Mouse (Mus musculus): ENCODE measurements around the gene Slc27a3. TPM values are rescaled to one million over a fixed set of nuclear protein-coding genes. Genes with fewer than 3 reads are reported as not detected.
A peak's percentile ranks its signal among the peaks of the same experiment; 100 is the strongest.

Slc27a3 gene
- polyA plus RNA-seq, 1 experiment from 2014 or later, result 44.3 TPM

DNA sequence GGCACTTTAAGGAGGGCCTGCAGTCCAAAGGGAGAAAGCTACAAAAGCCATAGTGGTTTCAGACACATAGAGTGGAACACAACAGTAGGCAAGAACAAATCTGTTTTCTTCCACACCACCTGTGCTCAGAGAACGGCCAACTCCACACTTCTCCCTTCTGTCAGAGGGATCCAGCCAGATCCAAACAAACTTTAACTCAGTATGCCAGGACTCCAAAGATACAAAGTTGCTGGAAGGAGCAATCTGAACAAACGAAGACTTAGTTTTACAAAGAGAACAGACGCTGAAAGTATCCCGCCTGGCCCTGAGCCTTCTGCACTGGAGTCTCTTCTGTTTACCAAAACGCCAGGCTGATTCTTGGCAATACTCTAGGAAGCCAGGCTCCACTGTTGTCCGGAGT lies 31.0 kb upstream of the Slc27a3 start:
- WGBS, result 92% methylated on average over 6 of the region's 6 CpGs
- H3K4me3 ChIP-seq, result no peak overlapping the region
- no peak for ATAC-seq (ENCODE audit: insufficient number of reproducible peaks, insufficient read depth, low FRiP score, low TSS enrichment, low read depth)
- peaks cover 79% of the 10 kb centered on the region for H3K36me3 ChIP-seq
- no peaks in the 10 kb centered on the region for H3K27me3 ChIP-seq
- no peaks in the 10 kb centered on the region for H3K9me3 ChIP-seq
- H3K9ac ChIP-seq, result no peak overlapping the region
- no peak overlapping the region for H3K4me2 ChIP-seq
- no peak overlapping the region for H3K27ac ChIP-seq
- H3K4me1 ChIP-seq, result no peaks in the 10 kb centered on the region

DNA sequence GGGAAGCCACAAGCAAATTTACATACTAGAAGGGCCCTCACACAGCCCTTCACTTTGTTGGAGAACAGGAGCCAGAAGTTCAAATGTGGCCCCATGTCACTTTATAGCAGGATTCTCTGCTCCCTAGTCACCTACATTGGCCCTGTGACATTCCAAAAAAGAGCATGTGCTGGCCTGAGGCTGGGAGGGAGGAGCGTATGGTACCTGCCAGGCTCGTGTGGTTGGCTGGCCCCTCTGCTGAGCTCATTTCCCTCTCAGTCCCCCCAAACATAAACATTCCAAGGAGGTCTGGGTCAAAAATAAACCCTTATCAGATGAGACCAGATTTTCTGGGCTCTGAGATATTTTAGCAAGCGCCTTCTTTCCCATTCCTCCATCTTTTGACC lies 23.3 kb upstream of the Slc27a3 start:
- no peak for ATAC-seq (ENCODE audit: insufficient number of reproducible peaks, insufficient read depth, low FRiP score, low TSS enrichment, low read depth)
- WGBS, result 55% methylated on average over 3 of the region's 3 CpGs
- peaks cover 86% of the 10 kb centered on the region for H3K36me3 ChIP-seq

DNA sequence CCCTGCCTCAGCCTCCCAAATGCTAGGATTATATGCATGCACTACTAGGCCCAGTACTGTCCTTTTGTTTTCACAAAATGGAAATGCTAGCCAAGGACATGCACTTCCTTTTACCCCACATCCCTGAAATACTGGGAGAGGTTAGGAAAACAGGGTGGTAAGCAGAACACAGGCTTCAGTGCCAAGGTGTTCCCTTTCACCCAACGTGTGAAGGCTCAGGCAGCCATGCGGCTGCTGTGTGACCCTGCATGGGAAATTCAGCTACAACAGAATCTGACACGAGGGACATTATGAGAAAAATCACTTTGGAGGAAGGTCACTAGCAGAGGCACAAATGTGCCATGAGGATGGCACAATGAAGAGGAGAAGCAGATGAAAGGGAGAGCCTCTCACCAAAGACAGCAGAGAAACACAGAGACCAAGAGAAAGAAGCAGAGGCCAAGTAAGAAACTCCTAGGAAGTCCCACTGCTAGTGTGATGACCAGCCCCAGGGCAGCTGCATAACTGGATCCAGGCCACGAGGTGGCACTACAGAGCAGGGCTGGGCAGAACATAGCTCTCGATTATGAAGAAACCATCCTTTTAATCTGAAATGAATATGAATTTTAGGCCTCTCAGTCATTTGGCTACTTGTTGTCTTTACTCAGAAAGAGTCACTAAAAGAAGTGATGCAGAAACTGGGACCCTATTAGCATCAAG lies 22.7 kb upstream of the Slc27a3 start:
- no peak for ATAC-seq (ENCODE audit: insufficient number of reproducible peaks, insufficient read depth, low FRiP score, low TSS enrichment, low read depth)
- H3K4me3 ChIP-seq, result no peak overlapping the region
- peaks cover 85% of the 10 kb centered on the region for H3K36me3 ChIP-seq
- WGBS, result 51% methylated on average over 5 of the region's 5 CpGs
- H3K9ac ChIP-seq, result no peak overlapping the region
- H3K4me1 ChIP-seq, result no peaks in the 10 kb centered on the region
- no peak overlapping the region for H3K4me2 ChIP-seq
- no peaks in the 10 kb centered on the region for H3K9me3 ChIP-seq
- H3K27me3 ChIP-seq, result no peaks in the 10 kb centered on the region
- no peak overlapping the region for H3K27ac ChIP-seq

More for the DNA sequence above, 23.3 kb upstream of the Slc27a3 start:
- Histone ChIP-seq H3K4me2 (no peak overlapping the region), H3K4me3 (no peak overlapping the region), H3K4me1 (no peaks in the 10 kb centered on the region), H3K27me3 (no peaks in the 10 kb centered on the region), H3K9me3 (no peaks in the 10 kb centered on the region), H3K9ac (no peak overlapping the region), H3K27ac (no peak overlapping the region)

DNA sequence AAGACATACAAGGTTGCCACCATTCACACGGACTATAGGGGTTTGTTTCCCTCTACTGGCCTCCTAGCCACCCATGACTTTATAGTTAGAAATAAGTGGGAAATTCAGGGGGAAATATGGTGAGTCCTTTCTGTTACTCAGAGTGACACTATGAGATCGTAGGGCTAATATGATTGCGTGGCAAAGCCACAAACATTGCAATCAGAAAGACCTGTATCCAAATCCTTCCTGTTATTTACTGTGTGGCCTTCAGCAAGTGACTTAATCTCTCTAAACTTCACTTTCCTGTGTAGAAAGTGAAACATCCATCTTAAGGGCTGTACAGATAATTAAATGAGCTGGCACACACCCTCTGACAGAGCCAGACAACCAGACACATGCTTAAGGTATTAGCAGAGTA lies 19.0 kb upstream of the Slc27a3 start:
- Histone ChIP-seq H3K4me1 (no peaks in the 10 kb centered on the region), H3K27ac (no peak overlapping the region), H3K4me2 (no peak overlapping the region), H3K9ac (no peak overlapping the region), H3K27me3 (no peaks in the 10 kb centered on the region), H3K4me3 (no peak overlapping the region), H3K9me3 (no peaks in the 10 kb centered on the region), H3K36me3 (peaks cover 90% of the 10 kb centered on the region)
- no peak for ATAC-seq (ENCODE audit: insufficient number of reproducible peaks, insufficient read depth, low FRiP score, low TSS enrichment, low read depth)
- 87% methylated on average over 3 of the region's 3 CpGs for WGBS

DNA sequence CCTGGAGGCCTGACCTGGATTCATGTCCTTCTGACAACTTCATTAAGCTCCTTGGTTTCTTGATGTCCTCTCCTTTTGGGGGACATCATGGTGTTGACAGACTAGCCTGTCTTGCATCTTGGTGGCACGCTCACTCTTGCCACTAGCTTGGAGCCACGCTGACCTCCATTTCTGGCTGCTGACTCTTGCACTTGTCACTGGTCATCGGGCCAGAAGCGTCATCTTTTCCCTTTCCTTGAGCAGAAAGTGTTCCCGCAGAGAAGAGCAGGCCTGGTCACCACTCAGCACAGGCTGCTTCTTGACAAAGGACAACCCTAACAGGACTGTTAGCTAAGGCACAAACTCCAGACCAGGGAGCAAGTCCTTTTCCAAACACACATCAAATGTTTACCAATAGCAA lies 16.7 kb upstream of the Slc27a3 start:
- no peak overlapping the region for H3K27ac ChIP-seq
- H3K9me3 ChIP-seq, result no peaks in the 10 kb centered on the region
- peaks cover 98% of the 10 kb centered on the region for H3K36me3 ChIP-seq
- no peak overlapping the region for H3K4me2 ChIP-seq
- no peak overlapping the region for H3K9ac ChIP-seq
- WGBS, result 96% methylated on average over 5 of the region's 5 CpGs
- H3K27me3 ChIP-seq, result no peaks in the 10 kb centered on the region
- no peaks in the 10 kb centered on the region for H3K4me1 ChIP-seq
- ATAC-seq (ENCODE audit: insufficient number of reproducible peaks, insufficient read depth, low FRiP score, low TSS enrichment, low read depth), result no peak
- H3K4me3 ChIP-seq, result no peak overlapping the region

DNA sequence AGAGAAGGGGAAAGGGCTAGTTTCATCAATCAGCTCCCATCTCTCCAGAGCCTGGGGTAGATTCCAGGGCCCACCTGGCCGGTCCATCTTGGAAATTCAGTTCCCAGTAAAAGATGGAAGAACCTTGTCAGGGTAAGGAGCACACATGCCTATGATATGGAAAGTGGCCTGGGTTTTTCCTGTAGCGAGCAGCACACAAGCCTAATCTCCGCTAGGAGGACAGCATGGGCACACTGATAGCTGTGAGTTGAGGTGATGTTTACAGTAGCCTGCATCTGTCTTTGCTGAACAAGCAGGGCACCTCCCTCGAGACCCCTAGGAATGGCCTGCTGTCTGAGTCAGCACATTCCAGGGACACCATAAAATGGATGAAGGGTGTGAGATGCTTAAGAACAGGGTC lies 14.9 kb upstream of the Slc27a3 start:
- Histone ChIP-seq H3K9me3 (no peaks in the 10 kb centered on the region), H3K4me2 (no peak overlapping the region), H3K4me1 (no peaks in the 10 kb centered on the region), H3K27ac (no peak overlapping the region), H3K36me3 (peaks cover 99% of the 10 kb centered on the region), H3K27me3 (no peaks in the 10 kb centered on the region), H3K9ac (no peak overlapping the region), H3K4me3 (no peak overlapping the region)
- 91% methylated on average over 4 of the region's 4 CpGs for WGBS
- no peak for ATAC-seq (ENCODE audit: insufficient number of reproducible peaks, insufficient read depth, low FRiP score, low TSS enrichment, low read depth)

DNA sequence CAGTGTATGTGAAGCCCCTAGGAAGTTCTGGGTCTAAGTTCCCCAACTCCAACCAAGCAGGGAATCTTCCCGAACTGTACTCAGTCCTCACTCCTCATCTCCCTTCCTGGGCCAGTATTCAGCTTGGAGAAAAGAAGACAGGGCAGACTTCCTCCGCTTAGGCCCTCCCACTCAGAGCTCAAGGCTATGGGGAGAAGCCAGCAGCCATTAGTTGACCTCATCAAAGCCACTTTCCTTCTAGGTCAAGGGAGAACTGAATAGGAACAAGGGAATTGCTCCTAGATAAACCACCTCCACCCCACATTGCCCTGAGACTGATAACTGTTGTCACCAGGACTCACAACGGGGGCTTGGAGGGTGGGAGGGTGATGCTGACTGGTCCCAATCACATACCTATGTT lies 14.4 kb upstream of the Slc27a3 start:
- H3K27ac ChIP-seq, result no peak overlapping the region
- no peaks in the 10 kb centered on the region for H3K9me3 ChIP-seq
- H3K4me2 ChIP-seq, result no peak overlapping the region
- no peaks in the 10 kb centered on the region for H3K27me3 ChIP-seq
- 91% methylated on average over 3 of the region's 3 CpGs for WGBS
- H3K4me3 ChIP-seq, result no peak overlapping the region
- no peaks in the 10 kb centered on the region for H3K4me1 ChIP-seq
- no peak overlapping the region for H3K9ac ChIP-seq
- peaks cover 99% of the 10 kb centered on the region for H3K36me3 ChIP-seq
- ATAC-seq (ENCODE audit: insufficient number of reproducible peaks, insufficient read depth, low FRiP score, low TSS enrichment, low read depth), result no peak

DNA sequence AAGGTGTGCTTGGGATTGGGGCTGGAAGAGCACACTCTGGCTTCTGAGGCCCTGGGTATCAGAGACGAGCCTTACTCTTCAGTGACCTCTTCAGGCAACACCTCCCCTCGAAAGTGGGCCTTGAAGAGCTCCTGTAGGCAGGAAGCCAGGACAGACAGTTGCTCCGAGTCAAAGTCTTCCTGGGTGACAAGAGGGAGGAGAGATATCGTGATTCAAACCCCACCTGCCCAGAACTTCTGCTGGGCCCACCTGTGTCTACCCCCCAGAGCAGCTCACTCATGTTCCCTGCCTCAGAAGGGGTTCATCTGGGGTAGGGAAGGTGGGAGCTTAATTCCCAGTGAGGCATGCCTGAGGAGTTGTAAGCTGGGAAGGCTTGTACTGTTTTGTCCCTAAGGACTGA lies 11.3 kb upstream of the Slc27a3 start:
- Histone ChIP-seq H3K36me3 (peaks cover 98% of the 10 kb centered on the region), H3K4me2 (no peak overlapping the region)

DNA sequence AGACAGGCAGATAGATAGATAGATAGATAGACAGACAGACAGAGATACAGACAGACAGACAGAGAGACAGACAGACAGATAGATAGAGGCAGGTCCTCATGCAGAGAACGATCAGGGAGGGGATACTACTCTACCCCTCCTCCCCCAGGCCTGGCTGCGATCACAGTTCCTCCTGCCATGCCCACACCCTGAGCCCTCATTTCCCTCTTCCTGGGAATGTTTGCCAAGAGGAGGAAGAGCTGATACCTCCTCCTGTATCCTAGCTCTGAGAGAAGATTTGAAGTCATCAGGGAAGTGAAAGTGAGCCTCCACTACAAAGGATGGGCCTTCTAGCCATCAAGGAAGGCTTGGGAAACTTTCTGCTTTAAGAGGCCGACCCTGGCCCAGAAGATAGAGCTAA lies 5.9 kb upstream of the Slc27a3 start:
- Histone ChIP-seq H3K27ac (no peak overlapping the region), H3K9ac (no peak overlapping the region), H3K9me3 (no peaks in the 10 kb centered on the region), H3K4me2 (no peak overlapping the region), H3K27me3 (no peaks in the 10 kb centered on the region), H3K4me1 (peaks cover 17% of the 10 kb centered on the region), H3K36me3 (peaks cover 95% of the 10 kb centered on the region), H3K4me3 (no peak overlapping the region)
- 74% methylated on average over 3 of the region's 3 CpGs for WGBS
- no peak for ATAC-seq (ENCODE audit: insufficient number of reproducible peaks, insufficient read depth, low FRiP score, low TSS enrichment, low read depth)

More for the DNA sequence above, 11.3 kb upstream of the Slc27a3 start:
- Histone ChIP-seq H3K9me3 (no peaks in the 10 kb centered on the region), H3K27ac (no peak overlapping the region), H3K4me3 (no peak overlapping the region), H3K27me3 (no peaks in the 10 kb centered on the region), H3K9ac (no peak overlapping the region), H3K4me1 (no peaks in the 10 kb centered on the region)
- 82% methylated on average over 4 of the region's 4 CpGs for WGBS
- no peak for ATAC-seq (ENCODE audit: insufficient number of reproducible peaks, insufficient read depth, low FRiP score, low TSS enrichment, low read depth)

DNA sequence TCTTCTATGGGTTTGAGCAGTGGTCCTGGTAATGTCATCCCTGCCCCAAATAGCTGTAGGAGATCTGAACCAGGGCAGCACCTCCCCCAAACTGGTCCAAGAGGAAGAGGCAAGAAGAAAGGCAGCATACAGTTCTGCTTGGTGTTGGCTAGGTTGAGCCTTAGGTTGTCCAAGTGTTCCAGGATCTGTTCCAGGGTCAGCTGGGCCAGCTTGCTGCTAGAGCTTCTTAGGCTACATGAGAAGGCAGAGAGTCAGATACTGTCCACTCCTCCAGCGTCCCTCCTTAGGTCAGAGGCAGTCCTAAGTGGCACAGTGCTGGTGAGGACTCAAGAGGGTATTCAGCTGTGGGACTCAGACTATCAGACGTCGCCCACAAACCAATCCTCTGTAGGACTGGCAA lies 2.9 kb upstream of the Slc27a3 start:
- Histone ChIP-seq H3K27ac (no peak overlapping the region), H3K9me3 (no peaks in the 10 kb centered on the region), H3K4me1 (peaks cover 40% of the 10 kb centered on the region), H3K27me3 (no peaks in the 10 kb centered on the region), H3K4me2 (no peak overlapping the region), H3K9ac (no peak overlapping the region), H3K4me3 (no peak overlapping the region), H3K36me3 (peaks cover 67% of the 10 kb centered on the region)
- 89% methylated on average over 3 of the region's 3 CpGs for WGBS
- no peak for ATAC-seq (ENCODE audit: insufficient number of reproducible peaks, insufficient read depth, low FRiP score, low TSS enrichment, low read depth)

DNA sequence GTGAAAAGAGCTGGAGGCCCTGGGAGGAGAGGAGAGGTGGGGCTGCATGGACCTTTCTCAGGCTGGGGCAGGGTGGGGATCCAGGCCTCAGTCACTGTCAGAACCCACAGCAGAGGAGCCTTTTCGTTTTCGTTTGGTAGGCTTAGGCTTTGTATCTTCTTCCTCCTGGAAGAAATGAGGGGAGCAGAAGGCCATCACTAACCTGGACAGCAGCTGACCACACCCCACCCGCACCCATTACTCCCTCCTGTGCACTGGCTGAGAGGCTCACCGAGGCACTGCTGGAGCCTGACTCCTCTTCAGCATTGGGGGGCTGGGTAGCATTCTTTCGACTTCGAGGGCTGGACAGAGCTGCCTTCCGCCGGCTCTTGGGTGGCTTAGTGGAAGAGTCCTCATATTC lies 2.2 kb upstream of the Slc27a3 start:
- WGBS, result 86% methylated on average over 8 of the region's 8 CpGs
- H3K9ac ChIP-seq, result no peak overlapping the region
- peak overlapping the region; percentile 98 for H3K27ac ChIP-seq
- H3K4me1 ChIP-seq, result peaks cover 47% of the 10 kb centered on the region
- no peak overlapping the region for H3K4me3 ChIP-seq
- H3K36me3 ChIP-seq, result peaks cover 63% of the 10 kb centered on the region
- no peak overlapping the region for H3K4me2 ChIP-seq
- H3K9me3 ChIP-seq, result no peaks in the 10 kb centered on the region
- no peaks in the 10 kb centered on the region for H3K27me3 ChIP-seq
- ATAC-seq (ENCODE audit: insufficient number of reproducible peaks, insufficient read depth, low FRiP score, low TSS enrichment, low read depth), result no peak

DNA sequence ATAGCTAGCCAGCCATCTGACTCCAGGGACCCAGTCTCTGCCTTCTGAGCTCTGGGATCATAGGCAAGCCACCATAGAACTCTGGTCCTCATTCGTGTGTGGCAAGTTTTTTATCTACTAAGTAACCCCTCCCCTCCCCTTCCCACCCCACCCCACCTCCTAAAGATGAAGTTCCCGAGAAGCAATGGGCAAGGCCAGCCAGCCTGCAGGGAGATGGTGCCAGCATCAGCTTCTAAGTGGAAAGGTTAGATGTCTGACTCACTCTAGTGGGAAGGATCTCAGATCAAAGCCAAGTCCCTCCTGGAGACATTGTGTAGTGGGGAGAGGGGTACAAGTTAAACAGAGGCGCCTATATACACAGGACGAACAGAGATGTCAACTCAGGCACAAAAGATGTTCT lies 1.3 kb upstream of the Slc27a3 start:
- H3K36me3 ChIP-seq, result peaks cover 63% of the 10 kb centered on the region
- no peak overlapping the region for H3K4me3 ChIP-seq
- 42% methylated on average over 4 of the region's 4 CpGs for WGBS
- no peaks in the 10 kb centered on the region for H3K9me3 ChIP-seq
- peak overlapping the region; percentile 98 for H3K27ac ChIP-seq
- peak overlapping the region; percentile 93; the same call in 1 of the 2 replicates for H3K9ac ChIP-seq
- H3K27me3 ChIP-seq, result no peaks in the 10 kb centered on the region
- peaks cover 50% of the 10 kb centered on the region for H3K4me1 ChIP-seq
- ATAC-seq (ENCODE audit: insufficient number of reproducible peaks, insufficient read depth, low FRiP score, low TSS enrichment, low read depth), result no peak
- peak overlapping the region; percentile 92 for H3K4me2 ChIP-seq

Data from embryonic facial prominence, embryonic 13.5 days (tissue).